Mouse (Mus musculus) ES-Bruce4 (cell line): ENCODE data around the gene Gm973. TPM values are rescaled to one million over a fixed set of nuclear protein-coding genes. Genes with fewer than 3 reads are reported as not detected.

Experiments used
- H3K27ac ChIP-seq: 2 replicates; pipeline ENCODE4 v1.5.1; 2012; ENCODE audit warnings: low read length, inconsistent platforms; ENCODE audit not compliant: insufficient read depth
- H3K27me3 ChIP-seq: 2 replicates; pipeline ENCODE4 v1.6.1; 2012; ENCODE audit warnings: mild to moderate bottlenecking, low read length, inconsistent platforms; ENCODE audit not compliant: control insufficient read depth, poor library complexity, insufficient read depth, severe bottlenecking
- H3K36me3 ChIP-seq: 2 replicates; pipeline ENCODE4 v1.6.1; 2012; ENCODE audit warnings: inconsistent platforms, mild to moderate bottlenecking, low read length, moderate library complexity; ENCODE audit not compliant: control insufficient read depth, poor library complexity, insufficient read depth, severe bottlenecking
- H3K4me1 ChIP-seq: one replicate; pipeline ENCODE4 v1.8.1; 2011; ENCODE audit warnings: low read length; ENCODE audit not compliant: control insufficient read depth, insufficient read depth
- H3K4me3 ChIP-seq: 2 replicates; pipeline ENCODE4 v1.5.1; 2011; ENCODE audit warnings: low read depth, mild to moderate bottlenecking, low read length
- H3K9ac ChIP-seq: 2 replicates; pipeline ENCODE4 v1.6.1; 2012; ENCODE audit warnings: low read depth, mild to moderate bottlenecking, inconsistent platforms; ENCODE audit not compliant: poor library complexity, severe bottlenecking
- H3K9me3 ChIP-seq: replicated peaks from 2 replicates; pipeline ENCODE4 v1.6.1; 2012; ENCODE audit warnings: mild to moderate bottlenecking, low read length, inconsistent platforms; ENCODE audit not compliant: control insufficient read depth, poor library complexity, insufficient read depth, severe bottlenecking
- CTCF ChIP-seq: IDR thresholded peaks from one replicate; pipeline ENCODE4 v1.8.1; 2011; ENCODE audit warnings: low read depth, low read length
- EP300 ChIP-seq: IDR thresholded peaks from 2 replicates; pipeline ENCODE4 v1.6.1; 2011; ENCODE audit warnings: low read depth, low read length; ENCODE audit not compliant: insufficient read depth
- POLR2A ChIP-seq: IDR thresholded peaks from one replicate; pipeline ENCODE4 v1.8.1; 2011; ENCODE audit warnings: low read length; ENCODE audit not compliant: insufficient read depth
- polyA plus RNA-seq: library from polyadenylated mRNA; stranded (reverse); fragments of >200 nt; gene quantifications from 2 replicates; pipeline ENCODE4 v1.2.4, GENCODE M21; 2011; ENCODE audit warnings: low read depth; ENCODE audit not compliant: missing spikeins, insufficient read depth, insufficient read length

Gm973 gene
- polyA plus RNA-seq, 1 experiment: 2.4 TPM

- no peak for TF ChIP-seq POLR2A
- no peak for TF ChIP-seq CTCF
- no peak for TF ChIP-seq EP300
- no peaks in the 10 kb centered on the region for H3K27me3 ChIP-seq
- peak overlapping the region; percentile 51; the same call in 1 of the 2 replicates for H3K9ac ChIP-seq
- no peak overlapping the region for H3K4me3 ChIP-seq
- H3K4me1 ChIP-seq: peaks cover 3% of the 10 kb centered on the region
- peaks cover 29% of the 10 kb centered on the region for H3K36me3 ChIP-seq
- no peaks in the 10 kb centered on the region for H3K9me3 ChIP-seq
- peak overlapping the region; percentile 55 for H3K27ac ChIP-seq
These were observed 27.6 kb upstream of the Gm973 start for GRCm38 (mm10) chr1:59488481-59488880.

DNA sequence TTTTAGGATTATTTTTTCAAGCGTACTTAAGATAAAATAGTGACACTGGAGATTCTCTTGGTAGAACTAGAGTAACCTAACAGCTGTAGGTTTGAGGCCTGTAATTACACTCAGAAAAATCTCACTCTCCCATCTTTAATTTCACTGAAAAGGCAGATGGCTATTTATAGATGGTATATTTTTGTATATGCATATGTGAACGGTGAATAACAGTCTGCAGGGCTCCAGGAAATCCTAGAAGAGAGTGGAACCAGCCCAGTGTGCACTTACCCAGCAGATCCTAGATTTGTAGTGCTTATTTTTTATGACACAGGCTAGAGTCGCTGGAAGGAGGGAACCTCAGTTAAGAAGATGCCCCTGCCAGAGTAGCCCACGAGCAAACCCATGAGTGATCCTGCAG, 27.1 kb upstream of the Gm973 start:
- H3K36me3 ChIP-seq: peaks cover 29% of the 10 kb centered on the region
- H3K9me3 ChIP-seq: no peaks in the 10 kb centered on the region
- H3K9ac ChIP-seq: no peak overlapping the region
- no peaks in the 10 kb centered on the region for H3K27me3 ChIP-seq
- H3K4me3 ChIP-seq: no peak overlapping the region
- no peak overlapping the region for H3K27ac ChIP-seq
- H3K4me1 ChIP-seq: peaks cover 3% of the 10 kb centered on the region
- TF ChIP-seq EP300 (no peak), CTCF (no peak), POLR2A (no peak)

- TF ChIP-seq EP300 (no peak), POLR2A (no peak), CTCF (no peak)
- H3K9me3 ChIP-seq: no peaks in the 10 kb centered on the region
- peaks cover 12% of the 10 kb centered on the region for H3K36me3 ChIP-seq
- H3K27ac ChIP-seq: no peak overlapping the region
- H3K4me1 ChIP-seq: peaks cover 3% of the 10 kb centered on the region
- no peak overlapping the region for H3K9ac ChIP-seq
- H3K27me3 ChIP-seq: no peaks in the 10 kb centered on the region
- H3K4me3 ChIP-seq: no peak overlapping the region
These were observed 24.5 kb upstream of the Gm973 start for GRCm38 (mm10) chr1:59491517-59491916.

- H3K4me3 ChIP-seq: no peak overlapping the region
- peaks cover 12% of the 10 kb centered on the region for H3K36me3 ChIP-seq
- peaks cover 3% of the 10 kb centered on the region for H3K4me1 ChIP-seq
- no peak overlapping the region for H3K27ac ChIP-seq
- no peak overlapping the region for H3K9ac ChIP-seq
- no peaks in the 10 kb centered on the region for H3K9me3 ChIP-seq
- no peaks in the 10 kb centered on the region for H3K27me3 ChIP-seq
- no peak for TF ChIP-seq POLR2A
- no peak for TF ChIP-seq EP300
- TF ChIP-seq CTCF: no peak
These were observed 23.6 kb upstream of the Gm973 start for GRCm38 (mm10) chr1:59492432-59492831.

GRCm38 (mm10) chr1:59495970-59496369, 20.1 kb upstream of the Gm973 start:
- TF ChIP-seq POLR2A: no peak
- no peak for TF ChIP-seq CTCF
- no peak for TF ChIP-seq EP300
- no peak overlapping the region for H3K27ac ChIP-seq
- no peaks in the 10 kb centered on the region for H3K4me1 ChIP-seq
- H3K27me3 ChIP-seq: no peaks in the 10 kb centered on the region; the same call in 1 of the 2 replicates
- H3K4me3 ChIP-seq: no peak overlapping the region
- no peak overlapping the region for H3K9ac ChIP-seq
- no peaks in the 10 kb centered on the region for H3K9me3 ChIP-seq
- H3K36me3 ChIP-seq: 0 out of 2 replicates have a peak, but pooled peaks cover under 1% of the 10 kb centered on the region

GRCm38 (mm10) chr1:59497741-59498613, 18.1 kb upstream of the Gm973 start:
- H3K9ac ChIP-seq: no peak overlapping the region
- H3K36me3 ChIP-seq: no peaks in the 10 kb centered on the region
- no peaks in the 10 kb centered on the region for H3K4me1 ChIP-seq
- no peak overlapping the region for H3K27ac ChIP-seq
- H3K9me3 ChIP-seq: no peaks in the 10 kb centered on the region
- H3K27me3 ChIP-seq: no peaks in the 10 kb centered on the region; the same call in 1 of the 2 replicates
- no peak overlapping the region for H3K4me3 ChIP-seq
- TF ChIP-seq POLR2A (no peak), CTCF (no peak), EP300 (no peak)
